Mouse (Mus musculus) T-cell, adult 66 days (primary cell): ENCODE measurements around the gene Vmn2r110. TPM values are rescaled to one million over a fixed set of nuclear protein-coding genes. Genes with fewer than 3 reads are reported as not detected.

Experiments
- total RNA-seq, 2 experiments: library from RNA; stranded (reverse); gene quantifications; 3 replicates in 1 of 2; 4 replicates in 1 of 2; pipeline ENCODE4 v1.2.4; 2023

Vmn2r110 gene
- total RNA-seq: not detected

DNA sequence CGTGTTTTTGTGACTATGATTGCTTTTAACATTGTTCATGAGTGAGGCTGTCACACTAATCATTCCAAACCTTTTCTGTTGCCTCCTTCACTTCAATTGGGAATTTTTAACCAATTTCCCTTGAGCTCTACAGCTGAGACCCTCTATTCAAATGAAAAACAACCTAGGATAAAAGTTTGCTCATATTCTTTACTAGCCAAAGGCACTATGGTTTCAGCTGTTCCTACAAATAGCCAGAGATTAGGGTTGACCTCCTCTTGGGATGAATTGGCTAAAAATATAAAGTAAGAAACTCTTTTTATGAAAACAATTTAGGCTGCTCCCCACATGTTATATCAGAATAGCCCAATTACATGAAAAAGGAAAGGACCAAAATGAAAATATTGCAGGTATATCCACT lies at the start of gene Vmn2r110:
Vmn2r110 (minus strand) TSS at position 101 of the 400 bp plus-strand sequence.

DNA sequence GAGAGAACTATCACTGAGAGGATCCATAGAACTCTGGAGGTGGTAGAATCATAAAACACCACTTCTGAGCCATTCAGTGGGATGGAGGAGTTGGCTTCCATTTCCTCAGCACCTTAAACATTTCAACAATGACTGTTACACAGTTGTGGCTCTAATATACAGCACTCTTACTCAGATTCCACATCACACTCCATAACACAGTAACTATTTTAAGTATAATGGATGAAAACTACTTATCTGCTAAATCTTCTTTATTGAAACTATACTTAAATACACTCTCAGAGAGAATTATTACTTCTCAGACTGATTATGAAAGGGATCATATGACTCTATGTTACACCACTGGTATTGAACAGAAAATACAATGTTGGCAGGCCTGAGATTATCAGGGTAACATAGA lies 28.6 kb upstream of the Vmn2r110 start, which contains the start of gene Fpr-rs3:
Fpr-rs3 (minus strand) TSS at position 101 of the 400 bp plus-strand sequence.

DNA sequence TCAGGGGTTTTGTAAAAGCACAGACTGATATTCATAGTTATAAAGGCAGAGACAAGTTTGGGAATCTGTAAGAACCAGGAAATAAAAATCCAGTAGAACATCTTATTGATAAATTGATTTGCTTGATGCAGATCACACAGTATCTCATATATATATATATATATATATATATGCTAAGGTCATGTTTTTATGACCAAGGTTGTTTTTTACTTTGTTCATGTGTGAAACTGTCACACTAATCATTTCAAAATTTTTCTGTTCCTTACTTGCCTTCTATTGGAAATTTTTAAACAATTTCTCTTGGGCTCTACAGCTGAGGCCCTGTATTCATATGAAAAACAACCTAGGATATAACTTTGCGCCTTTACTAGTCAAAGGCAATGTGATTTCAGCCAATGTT lies 31.6 kb downstream of the Vmn2r110 start, which contains the start of gene Vmn2r109:
Vmn2r109 (minus strand) TSS at position 101 of the 400 bp plus-strand sequence.

Other genes with a start within 250 kb of the Vmn2r110 start
- gene Vmn1r224, start 182.3 kb downstream of the Vmn2r110 start, total RNA-seq: not detected
- under 1 TPM in 1 of 2 experiments, not detected in 1; 0.12 TPM for gene Vmn2r108, start 115.1 kb downstream of the Vmn2r110 start, total RNA-seq
- gene Vmn1r225, start 98.3 kb downstream of the Vmn2r110 start, total RNA-seq: not detected
- not detected for gene Vmn2r109, start 31.7 kb downstream of the Vmn2r110 start, total RNA-seq
- gene Fpr-rs3, start 28.5 kb upstream of the Vmn2r110 start, total RNA-seq: not detected
- gene Vmn1r226, start 86.4 kb upstream of the Vmn2r110 start, total RNA-seq: not detected
- gene Vmn1r227, start 133.4 kb upstream of the Vmn2r110 start, total RNA-seq: not detected
- not detected for gene Vmn1r228, start 189.7 kb upstream of the Vmn2r110 start, total RNA-seq
- gene Vmn1r229, start 215.1 kb upstream of the Vmn2r110 start, total RNA-seq: under 1 TPM in 1 of 2 experiments, not detected in 1; 0.09 TPM
- not detected for gene Vmn1r230, start 244.0 kb upstream of the Vmn2r110 start, total RNA-seq